Mouse (Mus musculus) urinary bladder, postnatal 25 days (tissue): ENCODE measurements around the gene Taz.
A peak's percentile ranks its signal among the peaks of the same experiment; 100 is the strongest.

Experiments
- DNase-seq: peaks from one replicate; pipeline ENCODE4 v3.0.0; 2022; ENCODE audit warnings: low spot score

Taz gene

GRCm38 (mm10) chrX:74281041-74281731, 526 bp upstream of the Taz start:
- DNase-seq, result no peak

GRCm38 (mm10) chrX:74282395-74283091, 831 bp downstream of the Taz start:
- DNase-seq, result peak; percentile 71

- no peak for DNase-seq
Observed at GRCm38 (mm10) chrX:74283092-74283437, 1.4 kb downstream of the Taz start.

- no peak for DNase-seq
Observed at GRCm38 (mm10) chrX:74293431-74293830, 11.7 kb downstream of the Taz start.

GRCm38 (mm10) chrX:74296538-74297448, 15.1 kb downstream of the Taz start, which contains the start of gene Atp6ap1:
TSS of gene Atp6ap1 (plus strand) at chrX:74297097.
- DNase-seq, result peak; percentile 80

GRCm38 (mm10) chrX:74298348-74298747, 16.6 kb downstream of the Taz start:
- no peak for DNase-seq

GRCm38 (mm10) chrX:74299721-74300120, 18.0 kb downstream of the Taz start:
- DNase-seq, result no peak

GRCm38 (mm10) chrX:74304867-74305700, 23.4 kb downstream of the Taz start, which contains the start of gene Gdi1:
TSS of gene Gdi1 (plus strand) at chrX:74304998.
- peak; percentile 63 for DNase-seq

GRCm38 (mm10) chrX:74312540-74313464, 31.1 kb downstream of the Taz start, which contains the start of gene Fam50a:
TSS of gene Fam50a (plus strand) at chrX:74313033.
- DNase-seq, result peak; percentile 72

- peak; percentile 63 for DNase-seq
Observed at GRCm38 (mm10) chrX:74328725-74329161, 47.0 kb downstream of the Taz start, which contains the start of gene Plxna3. TSS of gene Plxna3 (plus strand) at chrX:74329066.

- DNase-seq, result no peak
Observed at GRCm38 (mm10) chrX:74329215-74329671, 47.5 kb downstream of the Taz start.

- DNase-seq, result no peak
Observed at GRCm38 (mm10) chrX:74330166-74330930, 48.6 kb downstream of the Taz start.
